Mouse (Mus musculus) CH12.LX (cell line): ENCODE data around the gene AL732309.1. TPM values are rescaled to one million over a fixed set of nuclear protein-coding genes. Genes with fewer than 3 reads are reported as not detected.

ENCODE experiments used
- DNase-seq: peaks from one replicate; pipeline ENCODE4 v3.0.0-alpha.2; 2013; ENCODE audit errors: extremely low read depth
- H3K27ac ChIP-seq: 2 replicates; pipeline ENCODE4 v1.5.1; 2012; ENCODE audit warnings: low read depth, mild to moderate bottlenecking, control low read depth, moderate library complexity; ENCODE audit not compliant: insufficient read depth
- H3K27me3 ChIP-seq: replicated peaks from 2 replicates; pipeline ENCODE3; 2012; ENCODE audit warnings: inconsistent platforms
- H3K36me3 ChIP-seq, 2 experiments: replicated peaks in 1 of 2; 2 replicates each; pipeline versions ENCODE3 to v1.6.1; 2012; ENCODE audit warnings: inconsistent platforms in 1 of 2, low read length in 1 of 2, mild to moderate bottlenecking in 1 of 2, mixed read lengths in 1 of 2, moderate library complexity in 1 of 2; ENCODE audit not compliant: control insufficient read depth in 1 of 2, insufficient read depth in 1 of 2
- H3K4me1 ChIP-seq, 2 experiments: 2 replicates each; pipeline ENCODE4 v1.6.1; 2012; ENCODE audit warnings: inconsistent platforms in 1 of 2, moderate library complexity in 1 of 2; ENCODE audit not compliant: insufficient read depth in 2 of 2, control insufficient read depth in 1 of 2
- H3K4me2 ChIP-seq: 2 replicates; pipeline ENCODE4 v1.6.1; 2012; ENCODE audit warnings: low read depth, mild to moderate bottlenecking, control low read depth; ENCODE audit not compliant: poor library complexity, insufficient read depth, severe bottlenecking
- H3K4me3 ChIP-seq, 3 experiments: fragments of 150-350 bp in 1 of 3; sonication (generic) in 1 of 3; replicated peaks in 1 of 3; 2 replicates each; pipeline versions ENCODE3 to v1.5.1; 2011 to 2012; ENCODE audit warnings: low read depth in 2 of 3, low read length in 2 of 3, mild to moderate bottlenecking in 2 of 3, moderate library complexity in 2 of 3, control low read depth in 1 of 3, improper control_type of control experiment in 1 of 3, inconsistent platforms in 1 of 3, mixed read lengths in 1 of 3; ENCODE audit not compliant: poor library complexity in 1 of 3
- H3K79me2 ChIP-seq: replicated peaks from 2 replicates; pipeline ENCODE4 v1.6.1; 2012; ENCODE audit warnings: mild to moderate bottlenecking, moderate library complexity; ENCODE audit not compliant: control insufficient read depth, poor library complexity, insufficient read depth, severe bottlenecking; ENCODE audit errors: extremely low read depth
- H3K9ac ChIP-seq: 2 replicates; pipeline ENCODE4 v1.6.1; 2012; ENCODE audit warnings: low read depth, mild to moderate bottlenecking, control low read depth, moderate library complexity; ENCODE audit not compliant: insufficient read depth
- H3K9me3 ChIP-seq: replicated peaks from 2 replicates; pipeline ENCODE3; 2012; ENCODE audit warnings: low read length, inconsistent platforms, mixed read lengths
- BHLHE40 ChIP-seq: IDR thresholded peaks from 2 replicates; pipeline ENCODE4 v1.6.1; 2011; ENCODE audit warnings: mild to moderate bottlenecking, low read depth, low read length, improper control_type of control experiment
- CHD1 ChIP-seq: IDR thresholded peaks from 2 replicates; pipeline ENCODE4 v1.6.1; 2012; ENCODE audit warnings: low read depth, low read length, improper control_type of control experiment, inconsistent platforms
- CHD2 ChIP-seq: IDR thresholded peaks from 2 replicates; pipeline ENCODE4 v1.6.1; 2011; ENCODE audit warnings: low read length, improper control_type of control experiment
- CTCF ChIP-seq, 2 experiments: IDR thresholded peaks in 1 of 2; conservative IDR thresholded peaks in 1 of 2; 2 replicates each; pipeline ENCODE4 v1.5.1; 2011 to 2012; ENCODE audit warnings: low read depth in 2 of 2, low read length in 2 of 2, improper control_type of control experiment in 1 of 2, inconsistent platforms in 1 of 2, mild to moderate bottlenecking in 1 of 2, moderate library complexity in 1 of 2
- E2F4 ChIP-seq: IDR thresholded peaks from 2 replicates; pipeline ENCODE4 v1.6.1; 2011; ENCODE audit warnings: low read depth, low read length, improper control_type of control experiment; ENCODE audit not compliant: insufficient replicate concordance
- ELF1 ChIP-seq: IDR thresholded peaks from 2 replicates; pipeline ENCODE4 v1.6.1; 2014; ENCODE audit warnings: low read depth, mild to moderate bottlenecking, inconsistent platforms, low read length, improper control_type of control experiment
- EP300 ChIP-seq: IDR thresholded peaks from 2 replicates; pipeline ENCODE4 v1.6.1; 2011; ENCODE audit warnings: low read length, improper control_type of control experiment
- ETS1 ChIP-seq: conservative IDR thresholded peaks from 2 replicates; pipeline ENCODE4 v1.6.1; 2012; ENCODE audit warnings: low read depth, mild to moderate bottlenecking, inconsistent platforms, low read length, improper control_type of control experiment, moderate library complexity
- GABPA ChIP-seq: IDR thresholded peaks from 2 replicates; pipeline ENCODE4 v1.6.1; 2012; ENCODE audit warnings: low read depth, low read length, improper control_type of control experiment, inconsistent platforms; ENCODE audit not compliant: insufficient replicate concordance
- HCFC1 ChIP-seq: IDR thresholded peaks from 2 replicates; pipeline ENCODE4 v1.6.1; 2012; ENCODE audit warnings: low read depth, mild to moderate bottlenecking, inconsistent platforms, low read length, improper control_type of control experiment
- IRF4 ChIP-seq: IDR thresholded peaks from 2 replicates; pipeline ENCODE4 v1.6.1; 2014; ENCODE audit warnings: low read depth, mild to moderate bottlenecking, inconsistent platforms, low read length, improper control_type of control experiment
- JUN ChIP-seq: IDR thresholded peaks from 2 replicates; pipeline ENCODE4 v1.6.1; 2011; ENCODE audit warnings: low read depth, mild to moderate bottlenecking, low read length, improper control_type of control experiment, moderate library complexity; ENCODE audit not compliant: insufficient read depth
- JUND ChIP-seq: conservative IDR thresholded peaks from 2 replicates; pipeline ENCODE4 v1.6.1; 2011; ENCODE audit warnings: low read depth, low read length, improper control_type of control experiment
- KAT2A ChIP-seq: IDR thresholded peaks from 2 replicates; pipeline ENCODE4 v1.6.1; 2012; ENCODE audit warnings: low read length, improper control_type of control experiment, inconsistent platforms; ENCODE audit not compliant: insufficient replicate concordance
- MAFK ChIP-seq: IDR thresholded peaks from 2 replicates; pipeline ENCODE4 v1.6.1; 2011; ENCODE audit warnings: low read length, improper control_type of control experiment; ENCODE audit not compliant: insufficient replicate concordance
- MAX ChIP-seq: IDR thresholded peaks from 2 replicates; pipeline ENCODE4 v1.6.1; 2011; ENCODE audit warnings: low read length, improper control_type of control experiment
- MAZ ChIP-seq: IDR thresholded peaks from 2 replicates; pipeline ENCODE4 v1.6.1; 2012; ENCODE audit warnings: low read depth, mild to moderate bottlenecking, inconsistent platforms, low read length, improper control_type of control experiment, moderate library complexity
- MEF2A ChIP-seq: IDR thresholded peaks from 2 replicates; pipeline ENCODE4 v1.6.1; 2014; ENCODE audit warnings: low read depth, mild to moderate bottlenecking, inconsistent platforms, low read length, improper control_type of control experiment, borderline replicate concordance
- MXI1 ChIP-seq: IDR thresholded peaks from 2 replicates; pipeline ENCODE4 v1.6.1; 2011; ENCODE audit warnings: mild to moderate bottlenecking, low read depth, low read length, improper control_type of control experiment
- MYC ChIP-seq: IDR thresholded peaks from 2 replicates; pipeline ENCODE4 v1.6.1; 2011; ENCODE audit warnings: low read depth, mild to moderate bottlenecking, improper control_type of control experiment, low read length
- NELFE ChIP-seq: IDR thresholded peaks from 2 replicates; pipeline ENCODE4 v1.6.1; 2011; ENCODE audit warnings: low read depth, low read length, improper control_type of control experiment
- NRF1 ChIP-seq: IDR thresholded peaks from 2 replicates; pipeline ENCODE4 v1.6.1; 2014; ENCODE audit warnings: low read depth, mild to moderate bottlenecking, inconsistent platforms, low read length, improper control_type of control experiment, moderate library complexity
- PAX5 ChIP-seq: IDR thresholded peaks from 2 replicates; pipeline ENCODE4 v1.6.1; 2012; ENCODE audit warnings: low read length, inconsistent platforms, mixed read lengths
- POLR2A ChIP-seq: IDR thresholded peaks from 2 replicates; pipeline ENCODE4 v1.6.1; 2011; ENCODE audit warnings: low read depth, mild to moderate bottlenecking, improper control_type of control experiment, low read length
- POLR2AphosphoS2 ChIP-seq: IDR thresholded peaks from 2 replicates; pipeline ENCODE4 v1.6.1; 2011; ENCODE audit warnings: low read depth, low read length, improper control_type of control experiment
- RAD21 ChIP-seq: IDR thresholded peaks from 2 replicates; pipeline ENCODE4 v1.6.1; 2011; ENCODE audit warnings: low read depth, mild to moderate bottlenecking, low read length, improper control_type of control experiment, moderate library complexity
- RCOR1 ChIP-seq: conservative IDR thresholded peaks from 2 replicates; pipeline ENCODE4 v1.6.1; 2012; ENCODE audit warnings: low read depth, mild to moderate bottlenecking, inconsistent platforms, low read length, improper control_type of control experiment
- SIN3A ChIP-seq: IDR thresholded peaks from 2 replicates; pipeline ENCODE4 v1.6.1; 2012; ENCODE audit warnings: low read length, improper control_type of control experiment, inconsistent platforms
- SMC3 ChIP-seq: IDR thresholded peaks from 2 replicates; pipeline ENCODE4 v1.6.1; 2011; ENCODE audit warnings: low read depth, low read length, improper control_type of control experiment
- TBP ChIP-seq: conservative IDR thresholded peaks from 2 replicates; pipeline ENCODE4 v1.6.1; 2011; ENCODE audit warnings: low read depth, low read length, improper control_type of control experiment
- TCF12 ChIP-seq: IDR thresholded peaks from 2 replicates; pipeline ENCODE4 v1.6.1; 2014; ENCODE audit warnings: low read depth, mild to moderate bottlenecking, inconsistent platforms, low read length, improper control_type of control experiment
- UBTF ChIP-seq: IDR thresholded peaks from 2 replicates; pipeline ENCODE4 v1.6.1; 2012; ENCODE audit warnings: low read depth, mild to moderate bottlenecking, inconsistent platforms, low read length, improper control_type of control experiment, moderate library complexity
- USF1 ChIP-seq: IDR thresholded peaks from 2 replicates; pipeline ENCODE4 v1.6.1; 2014; ENCODE audit warnings: low read depth, mild to moderate bottlenecking, inconsistent platforms, low read length, improper control_type of control experiment
- USF2 ChIP-seq: conservative IDR thresholded peaks from 2 replicates; pipeline ENCODE4 v1.6.1; 2011; ENCODE audit warnings: low read depth, low read length, improper control_type of control experiment
- ZC3H11A ChIP-seq: IDR thresholded peaks from 2 replicates; pipeline ENCODE4 v1.6.1; 2012; ENCODE audit warnings: low read depth, mild to moderate bottlenecking, inconsistent platforms, low read length, improper control_type of control experiment
- ZKSCAN1 ChIP-seq: IDR thresholded peaks from 2 replicates; pipeline ENCODE4 v1.6.1; 2012; ENCODE audit warnings: low read depth, inconsistent platforms, low read length, improper control_type of control experiment, borderline replicate concordance
- ZMIZ1 ChIP-seq: IDR thresholded peaks from 2 replicates; pipeline ENCODE4 v1.6.1; 2012; ENCODE audit warnings: low read depth, mild to moderate bottlenecking, inconsistent platforms, low read length, improper control_type of control experiment
- ZNF384 ChIP-seq: IDR thresholded peaks from 2 replicates; pipeline ENCODE4 v1.6.1; 2012; ENCODE audit warnings: low read depth, low read length, improper control_type of control experiment, inconsistent platforms
- dilution Hi-C: fragments of 300-500 bp; cut with MboI; formaldehyde crosslinking; loops from 2 replicates; pipeline ENCODE4 v1.14.3; 2020; ENCODE audit warnings: low sequenced_read_pairs; ENCODE audit not compliant: extremely low pct_unique_long_range_greater_than_20kb, extremely low pct_ligation_motif_present
- in situ Hi-C: fragments of 300-500 bp; cut with MboI; formaldehyde crosslinking; loops from 3 replicates; pipeline ENCODE4 v1.14.3; 2019; ENCODE audit warnings: low sequenced_read_pairs, low pct_ligation_motif_present, low pct_unique_long_range_greater_than_20kb, mixed read lengths
- polyA plus RNA-seq: library from polyadenylated mRNA; unstranded; fragments of >175 nt; gene quantifications from 2 replicates; pipeline ENCODE4 v1.2.1, GENCODE M21; 2012; ENCODE audit warnings: low read depth; ENCODE audit not compliant: insufficient read length
- total RNA-seq, 2 experiments: library from RNA; depleted of rRNA; stranded (reverse); fragments of 300-350 nt in 1 of 2; fragments of >200 nt in 1 of 2; gene quantifications; 2 replicates each; pipeline ENCODE4 v1.2.3; 2012 to 2014

AL732309.1 gene
- total and polyA plus RNA-seq, 3 experiments, result 4.5 to 8.9 (median 6.7) TPM

DNA sequence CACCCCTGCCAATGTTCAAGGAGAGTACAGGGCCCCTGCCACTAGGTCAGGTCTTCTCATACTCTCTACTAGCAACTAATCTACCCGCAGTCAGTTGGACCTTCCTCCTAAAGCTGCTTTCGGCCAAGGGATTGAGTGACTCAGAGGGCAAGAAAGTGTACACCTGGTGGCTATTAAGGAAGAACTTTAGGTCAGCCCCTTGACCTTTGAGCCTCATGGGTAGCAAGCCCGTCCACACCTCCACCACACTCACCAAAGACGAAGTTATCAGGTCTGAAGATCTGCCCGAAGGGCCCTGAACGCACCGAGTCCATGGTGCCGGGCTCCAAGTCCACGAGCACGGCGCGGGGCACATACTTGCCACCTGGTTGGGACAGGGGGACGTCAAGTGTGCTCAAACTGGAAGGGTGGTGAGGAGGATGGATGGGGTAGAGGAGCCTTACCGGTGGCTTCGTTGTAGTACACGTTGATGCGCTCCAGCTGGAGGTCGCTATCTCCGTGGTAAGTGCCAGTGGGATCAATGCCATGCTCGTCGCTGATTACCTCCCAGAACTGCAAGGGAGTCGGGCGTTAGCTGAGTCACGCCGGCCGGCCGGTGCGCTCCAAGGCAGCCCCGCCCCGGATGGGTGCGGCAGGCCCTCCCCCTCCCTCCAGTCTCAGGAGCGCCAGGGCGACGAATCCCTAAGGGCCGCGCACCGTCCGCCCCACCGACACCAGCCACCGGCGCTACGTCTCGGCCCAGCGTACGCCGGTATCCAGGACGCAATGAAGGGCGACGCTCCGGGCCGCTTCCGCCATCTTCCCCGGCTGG lies 22.8 kb downstream of the AL732309.1 start:
- Histone ChIP-seq H3K79me2 (peaks cover 9% of the 10 kb centered on the region), H3K9ac (peak overlapping the region; percentile 92), H3K27me3 (peaks cover under 1% of the 10 kb centered on the region), H3K4me2 (peak overlapping the region; percentile 53), H3K27ac (peak overlapping the region; percentile 98), H3K9me3 (no peaks in the 10 kb centered on the region), H3K4me3 (peak overlapping the region; percentile 64 to 99 (median 82)), H3K4me1 (peaks cover 13 to 31% of the 10 kb centered on the region in 2 experiments; a peak in 3 of 4 replicates)
- in situ Hi-C loops (no loop called here), dilution Hi-C loops (no loop called here)
- peak; percentile 79 for DNase-seq
- TF ChIP-seq MEF2A, result no peak
- no peak for TF ChIP-seq HCFC1
- no peak for TF ChIP-seq USF1
- no peak for TF ChIP-seq IRF4
- no peak for TF ChIP-seq NRF1
- no peak; the same call in 1 of the 2 replicates for TF ChIP-seq SMC3
- no peak for TF ChIP-seq POLR2A
- TF ChIP-seq MXI1, result peak; percentile 94
- no peak for TF ChIP-seq JUN
- no peak for TF ChIP-seq TBP
- TF ChIP-seq MAZ, result 0 out of 2 replicates have a peak, but pooled peaks have one; percentile 41
- TF ChIP-seq GABPA, result no peak
- TF ChIP-seq BHLHE40, result no peak
- TF ChIP-seq ETS1, result no peak
- no peak for TF ChIP-seq EP300
- TF ChIP-seq ZKSCAN1, result no peak
- no peak for TF ChIP-seq ZNF384
- TF ChIP-seq E2F4, result no peak
- TF ChIP-seq CHD1, result no peak
- TF ChIP-seq UBTF, result peak; percentile 23; the same call in 1 of the 2 replicates
- no peak for TF ChIP-seq JUND
- no peak for TF ChIP-seq ZMIZ1
- peak; percentile 34; the same call in 1 of the 2 replicates for TF ChIP-seq ELF1
- no peak for TF ChIP-seq NELFE
- no peak for TF ChIP-seq MYC
- no peak for TF ChIP-seq CTCF (conservative IDR thresholded peaks at IDR 0.05 in 1 of 2, IDR thresholded peaks at IDR 0.05 in 1 of 2; ENCODE audit: low read depth in 2 of 2, low read length in 2 of 2)
- no peak for TF ChIP-seq PAX5
- no peak for TF ChIP-seq ZC3H11A
- TF ChIP-seq RAD21, result no peak
- no peak for TF ChIP-seq KAT2A
- TF ChIP-seq MAFK, result peak; percentile 45; the same call in 1 of the 2 replicates
- TF ChIP-seq SIN3A, result no peak; the same call in 1 of the 2 replicates
- no peak for TF ChIP-seq USF2
- TF ChIP-seq TCF12, result no peak
- no peak; the same call in 1 of the 2 replicates for TF ChIP-seq POLR2AphosphoS2
- peak; percentile 41; the same call in 1 of the 2 replicates for TF ChIP-seq MAX
- TF ChIP-seq CHD2, result no peak
- TF ChIP-seq RCOR1, result no peak
- TF ChIP-seq, all 38 proteins: peak for 6
- peaks cover 22 to 26% of the 10 kb centered on the region in 2 experiments for H3K36me3 ChIP-seq
